Mouse (Mus musculus) C2C12 (cell line): ENCODE measurements around the gene Rpe65.

ENCODE experiments used
- CTCF ChIP-seq: IDR thresholded peaks from one replicate; pipeline ENCODE4 v1.5.1; 2011; ENCODE audit not compliant: control insufficient read depth, insufficient read depth, insufficient read length
- MAX ChIP-seq: IDR thresholded peaks from one replicate; pipeline ENCODE4 v1.6.1; 2011; ENCODE audit warnings: mild to moderate bottlenecking, control low read depth
- USF1 ChIP-seq: IDR thresholded peaks from one replicate; pipeline ENCODE4 v1.6.1; 2011; ENCODE audit warnings: low read depth, mild to moderate bottlenecking, control low read depth, moderate library complexity

DNA sequence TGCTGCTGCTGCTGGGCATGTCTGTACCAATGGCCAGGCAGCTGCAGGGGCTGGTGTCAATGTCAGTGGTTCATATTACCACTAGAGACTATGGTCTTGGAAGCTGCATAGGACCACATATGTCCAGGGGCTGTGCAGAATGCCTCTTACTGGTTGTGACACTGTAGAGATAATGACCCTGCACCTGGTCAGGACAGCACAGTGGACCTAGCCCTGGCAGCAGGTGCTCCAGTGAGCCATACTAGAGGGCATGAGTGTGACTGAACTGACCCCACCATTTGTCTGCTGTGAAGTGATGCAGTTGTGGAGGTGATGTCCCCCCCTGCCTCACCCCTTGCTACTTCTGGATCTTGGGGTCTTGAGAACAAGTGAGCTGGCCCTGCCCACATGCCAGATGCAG, 48.8 kb upstream of the Rpe65 start:
- no peak for TF ChIP-seq CTCF
- TF ChIP-seq MAX, result no peak
- TF ChIP-seq USF1, result no peak
